Mouse (Mus musculus) heart, embryonic 13.5 days (tissue): ENCODE measurements at regions not wholly inside any gene's neighbourhood (a gene's known extent, or its start where the extent isn't known, plus 50 kb on each side); places are given as distances from the start of the nearest gene placed in this dataset.

Source experiments
- ATAC-seq: fragments of 200-750 bp; cut with Nextera tagmentation; 2 replicates; pipeline ENCODE4 v1.8.0; 2017; ENCODE audit warnings: moderate TSS enrichment; ENCODE audit not compliant: insufficient number of reproducible peaks, low FRiP score, low TSS enrichment; ENCODE audit errors: extremely low read depth
- H3K27ac ChIP-seq: fragments of 300-500 bp; sonication (generic); replicated peaks from 2 replicates; pipeline ENCODE4 v1.5.1; 2015; ENCODE audit warnings: moderate library complexity, mild to moderate bottlenecking, inconsistent platforms
- H3K27me3 ChIP-seq: fragments of 300-500 bp; sonication (generic); replicated peaks from 2 replicates; pipeline ENCODE4 v1.6.1; 2015; ENCODE audit warnings: mild to moderate bottlenecking, inconsistent platforms
- H3K36me3 ChIP-seq: fragments of 300-500 bp; sonication (generic); 2 replicates; pipeline ENCODE4 v1.6.1; 2015; ENCODE audit warnings: mild to moderate bottlenecking, inconsistent platforms
- H3K4me1 ChIP-seq: fragments of 300-500 bp; sonication (generic); 2 replicates; pipeline ENCODE4 v1.6.1; 2015; ENCODE audit warnings: inconsistent platforms
- H3K4me2 ChIP-seq: fragments of 300-500 bp; sonication (generic); 2 replicates; pipeline ENCODE4 v1.6.1; 2015; ENCODE audit warnings: inconsistent platforms, mild to moderate bottlenecking, moderate library complexity
- H3K4me3 ChIP-seq: fragments of 300-500 bp; sonication (generic); 2 replicates; pipeline ENCODE4 v1.5.1; 2015; ENCODE audit warnings: moderate library complexity, mild to moderate bottlenecking, inconsistent platforms
- H3K9ac ChIP-seq: fragments of 300-500 bp; sonication (generic); 2 replicates; pipeline ENCODE4 v1.6.1; 2015; ENCODE audit warnings: inconsistent platforms, mild to moderate bottlenecking, moderate library complexity
- H3K9me3 ChIP-seq: fragments of 300-500 bp; sonication (generic); 2 replicates; pipeline ENCODE4 v1.6.1; 2016; ENCODE audit warnings: inconsistent platforms
- WGBS: fragments of 180-500 bp; shearing (Covaris S2); methylation state at CpG from one replicate; pipeline ENCODE4 v1.1.7; 2015; ENCODE audit warnings: mixed read lengths; 5-methylcytosine and 5-hydroxymethylcytosine counted together

DNA sequence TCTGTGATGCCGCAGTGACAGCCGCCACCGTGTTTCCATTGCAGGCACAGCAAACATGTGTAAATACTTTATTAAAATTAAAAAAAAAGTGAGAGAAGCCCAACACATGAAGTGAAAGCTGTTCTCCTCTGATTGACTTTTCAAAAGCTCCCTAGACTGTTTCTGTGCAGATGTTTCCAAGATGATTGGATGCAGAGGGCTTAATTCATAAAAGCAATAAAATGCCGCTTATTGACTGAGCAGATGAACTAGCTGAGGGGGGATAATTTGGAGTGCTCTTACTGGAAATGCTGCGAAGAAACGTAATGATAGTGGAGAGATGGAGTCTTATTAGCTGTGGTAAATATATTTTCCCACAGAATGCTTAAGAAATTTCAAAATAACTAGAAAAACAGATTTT lies 170.4 kb downstream of the Rnf144a start:
- H3K9ac ChIP-seq = no peak overlapping the region
- no peaks in the 10 kb centered on the region for H3K9me3 ChIP-seq
- no peaks in the 10 kb centered on the region for H3K36me3 ChIP-seq
- no peak overlapping the region for H3K4me2 ChIP-seq
- H3K4me3 ChIP-seq = no peak overlapping the region
- H3K27me3 ChIP-seq = no peaks in the 10 kb centered on the region
- H3K4me1 ChIP-seq = no peaks in the 10 kb centered on the region
- 86% methylated on average over 6 of the region's 6 CpGs for WGBS
- no peak for ATAC-seq
- no peak overlapping the region for H3K27ac ChIP-seq

DNA sequence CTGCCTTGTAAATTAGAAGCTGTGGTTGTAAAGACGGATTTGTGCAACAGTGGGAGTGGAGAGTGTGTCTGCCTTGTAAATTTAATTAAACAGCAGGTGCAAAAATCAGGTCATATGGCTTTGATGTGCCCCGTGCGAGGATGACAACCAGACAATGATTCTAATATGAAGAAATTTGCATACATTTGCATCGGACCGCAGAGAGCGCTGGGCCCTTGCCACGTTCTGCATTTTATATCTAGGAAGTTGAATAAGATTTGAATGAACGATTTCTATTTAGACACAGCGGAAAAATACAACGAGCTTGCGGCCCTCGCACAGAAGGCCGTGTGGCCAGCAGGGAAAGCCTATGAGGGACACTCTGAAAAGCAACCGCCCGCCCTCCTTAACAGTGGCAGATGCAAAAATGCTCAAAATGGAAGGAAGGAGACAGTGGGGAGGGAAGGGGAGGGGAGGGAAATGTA lies 187.5 kb downstream of the Rnf144a start:
- 85% methylated on average over 15 of the region's 15 CpGs for WGBS
- Histone ChIP-seq H3K9me3 (no peaks in the 10 kb centered on the region), H3K4me2 (no peak overlapping the region), H3K36me3 (no peaks in the 10 kb centered on the region), H3K27ac (no peak overlapping the region), H3K4me1 (no peaks in the 10 kb centered on the region), H3K27me3 (0 out of 2 replicates have a peak, but pooled peaks cover 4% of the 10 kb centered on the region), H3K9ac (no peak overlapping the region), H3K4me3 (no peak overlapping the region)
- ATAC-seq = no peak

DNA sequence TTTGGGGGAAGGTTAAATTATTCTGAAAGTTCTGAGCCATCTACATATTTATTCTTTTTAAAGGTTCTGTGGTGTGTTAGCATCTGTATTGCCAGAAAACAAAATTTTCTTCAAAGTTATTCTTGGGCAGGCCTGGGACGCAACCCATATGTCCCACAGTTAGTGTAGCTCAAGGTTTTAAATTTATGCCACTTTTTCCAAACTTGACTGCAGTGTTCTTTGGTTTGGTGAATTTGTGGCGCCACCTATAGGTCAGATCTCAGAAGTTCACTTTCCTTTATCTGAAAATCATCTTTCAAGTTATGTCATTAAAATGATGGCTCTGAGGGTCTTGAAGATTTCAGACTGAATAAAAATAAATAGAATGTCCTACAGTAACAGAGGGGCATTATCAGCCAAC lies 188.7 kb downstream of the Rnf144a start:
- Histone ChIP-seq H3K4me2 (no peak overlapping the region), H3K9ac (no peak overlapping the region), H3K4me3 (no peak overlapping the region), H3K27ac (no peak overlapping the region), H3K9me3 (no peaks in the 10 kb centered on the region), H3K27me3 (no peaks in the 10 kb centered on the region), H3K4me1 (no peaks in the 10 kb centered on the region), H3K36me3 (no peaks in the 10 kb centered on the region)
- WGBS = 13% methylated on average over 2 of the region's 2 CpGs
- no peak for ATAC-seq

DNA sequence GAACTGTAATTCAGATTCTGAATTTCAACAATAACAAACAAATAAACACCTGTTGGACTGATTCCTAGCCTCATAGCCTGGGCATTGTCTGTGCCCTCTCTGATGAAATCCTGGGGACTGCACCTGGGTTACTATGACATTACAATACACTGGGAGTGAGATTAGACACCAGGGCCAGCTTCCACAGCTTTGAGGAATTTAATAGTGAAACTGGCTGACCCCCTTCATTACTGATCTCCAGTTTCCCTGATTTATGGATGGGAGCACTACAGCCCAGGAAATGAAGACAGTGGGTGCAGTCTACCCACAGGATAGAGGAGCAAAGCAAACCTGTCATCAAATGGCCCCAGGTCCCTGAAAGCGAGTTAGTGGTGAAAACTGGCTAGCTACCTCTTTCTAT lies 202.6 kb downstream of the Rnf144a start:
- Histone ChIP-seq H3K9ac (no peak overlapping the region), H3K27ac (no peak overlapping the region), H3K4me2 (no peak overlapping the region), H3K9me3 (no peaks in the 10 kb centered on the region), H3K36me3 (no peaks in the 10 kb centered on the region), H3K4me3 (no peak overlapping the region), H3K4me1 (peaks cover 10% of the 10 kb centered on the region; the same call in 1 of the 2 replicates), H3K27me3 (peaks cover 11% of the 10 kb centered on the region; the same call in 1 of the 2 replicates)
- 65% methylated on average over 1 of the region's 1 CpGs for WGBS
- ATAC-seq = no peak

DNA sequence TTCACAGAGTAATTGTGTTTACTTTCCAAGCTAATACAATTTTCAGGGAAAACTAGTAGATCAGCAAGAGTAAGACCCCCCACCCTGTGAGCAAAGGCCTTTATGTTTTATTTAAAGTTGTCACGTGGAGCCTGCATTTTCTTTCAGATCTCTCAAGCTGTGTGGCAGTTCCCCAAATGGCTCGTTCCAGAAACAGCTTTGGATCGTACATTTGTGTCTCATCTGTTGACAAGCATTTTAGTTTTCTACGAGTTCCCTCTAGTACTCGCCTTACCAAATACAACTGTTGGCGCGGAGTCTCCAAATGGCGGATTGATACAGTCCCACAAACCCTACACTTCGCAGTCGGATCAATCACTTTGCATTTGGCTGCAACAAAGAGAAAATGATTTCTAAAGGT lies 203.6 kb downstream of the Rnf144a start:
- Histone ChIP-seq H3K4me1 (peaks cover 10% of the 10 kb centered on the region; the same call in 1 of the 2 replicates), H3K27me3 (peaks cover 14% of the 10 kb centered on the region; the same call in 1 of the 2 replicates), H3K27ac (no peak overlapping the region), H3K4me3 (no peak overlapping the region), H3K9me3 (no peaks in the 10 kb centered on the region), H3K36me3 (no peaks in the 10 kb centered on the region), H3K4me2 (no peak overlapping the region), H3K9ac (no peak overlapping the region)
- WGBS = 70% methylated on average over 10 of the region's 10 CpGs
- ATAC-seq = no peak

DNA sequence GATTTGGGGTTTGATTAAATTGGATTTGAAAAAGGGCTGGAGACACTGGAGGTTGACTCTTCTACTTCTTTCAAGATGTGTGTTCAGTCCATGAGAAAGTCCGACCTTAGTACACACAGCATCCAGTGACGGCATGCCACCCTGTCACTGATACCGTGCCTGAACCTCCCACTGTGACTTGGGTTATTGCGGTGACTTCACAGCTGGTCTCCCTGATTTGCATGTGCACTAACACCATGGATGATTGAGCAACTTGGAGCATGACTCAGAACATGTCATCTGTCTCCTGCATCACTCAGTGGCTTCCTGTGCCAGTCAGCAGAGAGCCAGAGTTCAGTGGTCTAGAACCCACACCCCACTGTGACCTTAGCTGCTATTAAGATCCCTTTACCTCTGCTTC lies 208.3 kb downstream of the Rnf144a start:
- Histone ChIP-seq H3K4me2 (no peak overlapping the region), H3K4me3 (no peak overlapping the region), H3K27ac (no peak overlapping the region), H3K4me1 (peaks cover 13% of the 10 kb centered on the region), H3K9me3 (no peaks in the 10 kb centered on the region), H3K27me3 (peaks cover 17% of the 10 kb centered on the region; the same call in 1 of the 2 replicates), H3K9ac (no peak overlapping the region), H3K36me3 (no peaks in the 10 kb centered on the region)
- WGBS = 77% methylated on average over 4 of the region's 4 CpGs
- ATAC-seq = no peak

DNA sequence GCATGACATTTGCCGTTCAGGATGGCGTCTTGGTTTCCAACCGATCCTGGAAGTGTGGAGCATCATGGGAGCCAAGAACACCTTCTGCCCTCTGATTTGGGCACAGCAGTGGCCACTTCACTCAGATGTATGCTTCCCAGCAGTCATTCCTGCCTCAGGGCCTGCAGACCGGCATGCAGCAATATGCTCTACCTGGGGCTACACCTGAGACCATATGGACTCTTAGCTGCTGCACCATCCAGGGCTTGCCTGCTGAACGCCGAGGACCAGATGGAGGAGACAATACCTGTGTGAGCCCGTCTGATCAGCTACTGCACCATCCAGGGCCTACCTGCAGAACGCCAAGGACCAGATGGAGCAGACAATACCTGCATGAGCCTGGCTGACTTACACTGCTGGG lies 209.0 kb downstream of the Rnf144a start:
- Histone ChIP-seq H3K4me2 (no peak overlapping the region), H3K36me3 (no peaks in the 10 kb centered on the region), H3K27me3 (peaks cover 17% of the 10 kb centered on the region; the same call in 1 of the 2 replicates), H3K4me1 (peaks cover 12% of the 10 kb centered on the region), H3K9me3 (no peaks in the 10 kb centered on the region), H3K9ac (no peak overlapping the region), H3K27ac (no peak overlapping the region), H3K4me3 (no peak overlapping the region)
- WGBS = 88% methylated on average over 8 of the region's 8 CpGs
- ATAC-seq = no peak

DNA sequence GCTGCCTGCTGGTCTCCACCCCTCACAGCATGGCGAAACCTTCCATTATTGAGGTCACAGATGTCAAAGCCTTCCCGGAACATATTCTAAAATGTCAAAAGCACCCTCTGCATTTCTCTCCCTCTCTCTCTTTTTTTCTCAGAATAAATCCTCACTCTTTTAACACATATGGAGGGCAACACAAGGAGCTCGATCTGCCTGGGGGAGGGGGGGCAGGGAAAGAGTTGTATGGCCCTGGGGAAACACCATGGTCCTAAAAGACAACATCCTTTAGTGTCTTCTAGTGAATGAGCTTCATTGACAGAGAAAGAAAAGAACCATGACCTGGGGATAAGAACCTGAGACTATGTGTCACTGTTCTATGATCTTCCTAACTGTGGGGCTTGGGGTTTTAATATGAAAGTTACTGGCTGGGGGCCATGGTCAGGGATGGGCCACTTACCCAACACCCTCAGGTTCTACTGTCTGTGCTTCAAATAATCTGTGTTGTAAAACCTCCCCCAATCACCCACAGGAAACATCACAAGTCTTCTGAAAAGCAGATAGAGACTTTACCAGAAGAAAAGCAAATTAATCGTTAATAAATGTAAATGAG lies 223.0 kb downstream of the Rnf144a start:
- H3K9me3 ChIP-seq = no peaks in the 10 kb centered on the region
- ATAC-seq = no peak
- no peak overlapping the region for H3K4me3 ChIP-seq
- H3K4me1 ChIP-seq = peaks cover 14% of the 10 kb centered on the region
- H3K27me3 ChIP-seq = no peaks in the 10 kb centered on the region
- no peak overlapping the region for H3K9ac ChIP-seq
- WGBS = 42% methylated on average over 4 of the region's 4 CpGs
- no peaks in the 10 kb centered on the region for H3K36me3 ChIP-seq
- no peak overlapping the region for H3K27ac ChIP-seq
- peak overlapping the region; percentile 45 for H3K4me2 ChIP-seq

DNA sequence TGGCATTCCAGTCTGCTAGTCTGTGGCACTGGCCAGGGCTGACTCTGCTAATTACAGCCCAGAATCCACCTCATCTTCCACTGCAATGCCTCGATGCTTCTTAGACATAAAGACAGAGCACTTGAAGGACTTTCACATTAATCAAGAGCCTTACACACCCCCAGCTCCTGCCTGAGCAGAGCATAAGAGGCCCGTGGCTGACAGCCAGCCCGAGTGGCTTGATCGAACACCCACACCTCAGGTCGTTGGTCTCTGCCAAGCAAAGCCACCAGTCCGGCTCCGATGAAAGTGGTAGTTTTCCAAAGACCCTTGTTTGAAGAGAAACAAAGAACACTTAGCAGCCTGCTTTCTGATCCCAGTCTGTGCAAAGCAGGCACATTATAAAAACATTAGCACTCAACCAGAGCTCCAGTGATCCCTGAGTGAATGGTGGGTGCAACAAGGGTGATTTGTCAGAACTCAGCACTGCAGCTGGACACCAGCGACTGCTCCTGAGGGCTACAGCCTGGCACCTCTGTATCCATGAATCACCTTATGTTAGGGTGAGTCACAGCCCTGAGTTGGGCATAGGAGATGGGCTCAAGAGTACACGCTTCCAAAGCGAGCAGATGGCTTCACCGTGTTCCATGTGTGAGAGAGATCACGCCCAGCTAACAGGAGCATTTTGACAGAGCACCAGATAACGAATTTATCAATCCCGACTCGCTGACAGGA lies 223.6 kb downstream of the Rnf144a start:
- peak overlapping the region; percentile 45 for H3K4me2 ChIP-seq
- no peaks in the 10 kb centered on the region for H3K9me3 ChIP-seq
- H3K9ac ChIP-seq = no peak overlapping the region
- 0 out of 2 replicates have a peak overlapping the region, but pooled peaks have one; percentile 10 for H3K27ac ChIP-seq
- H3K36me3 ChIP-seq = no peaks in the 10 kb centered on the region
- ATAC-seq = no peak
- no peak overlapping the region for H3K4me3 ChIP-seq
- H3K27me3 ChIP-seq = no peaks in the 10 kb centered on the region
- 19% methylated on average over 15 of the region's 15 CpGs for WGBS
- peaks cover 14% of the 10 kb centered on the region for H3K4me1 ChIP-seq

DNA sequence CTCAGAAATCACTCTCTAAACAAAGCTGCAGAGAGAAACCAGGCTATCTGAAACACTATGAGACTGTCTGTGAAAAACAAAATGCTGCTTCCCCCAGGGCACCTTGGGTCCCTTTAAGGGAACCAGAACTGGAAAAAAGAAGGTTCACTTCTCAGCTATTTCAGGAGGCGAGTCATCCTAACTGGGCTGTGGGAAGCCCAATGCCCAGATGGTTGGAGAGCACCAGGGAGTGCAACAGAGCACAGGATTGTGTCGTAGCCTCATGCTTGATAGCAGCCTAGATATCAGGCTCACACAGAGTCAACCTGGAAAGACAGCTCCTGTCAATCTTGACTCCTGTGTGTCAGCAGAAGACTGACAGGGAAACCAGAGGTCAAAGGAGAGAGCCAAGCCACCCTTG lies 226.1 kb downstream of the Rnf144a start:
- 51% methylated on average over 2 of the region's 2 CpGs for WGBS
- ATAC-seq = no peak
- Histone ChIP-seq H3K4me2 (no peak overlapping the region), H3K27ac (no peak overlapping the region), H3K9me3 (no peaks in the 10 kb centered on the region), H3K36me3 (no peaks in the 10 kb centered on the region), H3K4me3 (no peak overlapping the region), H3K4me1 (peaks cover 14% of the 10 kb centered on the region), H3K27me3 (no peaks in the 10 kb centered on the region; the same call in 1 of the 2 replicates), H3K9ac (no peak overlapping the region)

DNA sequence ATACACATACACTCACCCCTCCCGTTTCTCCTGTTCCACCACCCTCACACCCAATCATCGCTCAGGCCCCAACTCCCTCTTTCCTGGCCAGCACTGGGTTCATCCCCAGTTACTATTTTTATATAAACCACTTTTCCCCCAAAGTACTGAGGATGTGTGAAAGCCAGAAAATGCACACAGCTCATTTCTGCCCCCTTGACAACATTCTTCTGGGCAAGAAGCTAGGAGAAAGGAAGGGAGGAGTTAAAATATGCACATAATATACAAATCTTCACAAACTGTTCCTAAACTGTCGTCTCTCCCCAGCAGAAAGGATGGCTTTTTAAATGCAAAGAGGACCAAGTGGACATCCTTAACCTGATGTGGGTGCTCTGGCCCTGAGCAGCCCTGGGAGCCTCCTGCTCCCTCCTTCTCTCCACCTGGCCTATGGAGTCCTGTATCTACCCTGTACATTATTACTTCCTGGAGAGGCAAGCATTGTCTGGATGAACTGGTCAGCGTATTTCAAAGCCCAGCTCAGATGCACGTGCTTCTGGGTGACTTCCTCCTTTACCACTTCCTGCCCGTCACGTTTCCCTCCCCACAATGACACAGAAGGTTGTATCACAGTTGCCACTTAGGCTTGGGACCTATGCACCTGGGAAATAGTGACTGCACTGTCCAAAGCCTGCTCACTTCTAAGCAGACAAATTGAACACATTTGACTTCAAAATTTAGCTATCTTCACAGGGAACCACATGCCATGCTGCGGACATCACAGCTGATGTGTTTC lies 227.8 kb downstream of the Rnf144a start:
- Histone ChIP-seq H3K4me3 (no peak overlapping the region), H3K36me3 (no peaks in the 10 kb centered on the region), H3K27ac (no peak overlapping the region), H3K4me1 (peaks cover 14% of the 10 kb centered on the region), H3K4me2 (no peak overlapping the region), H3K9ac (no peak overlapping the region), H3K9me3 (no peaks in the 10 kb centered on the region), H3K27me3 (no peaks in the 10 kb centered on the region; the same call in 1 of the 2 replicates)
- no peak for ATAC-seq
- 73% methylated on average over 8 of the region's 8 CpGs for WGBS
